Mouse (Mus musculus) CH12F3 (cell line): ENCODE measurements around the gene Aldh3b3.

Experiments used
- in situ Hi-C: fragments of 300-500 bp; cut with MboI; formaldehyde crosslinking; loops from 2 replicates; pipeline ENCODE4 v1.14.3; 2020; ENCODE audit warnings: low sequenced_read_pairs

Gene Aldh3b3

DNA sequence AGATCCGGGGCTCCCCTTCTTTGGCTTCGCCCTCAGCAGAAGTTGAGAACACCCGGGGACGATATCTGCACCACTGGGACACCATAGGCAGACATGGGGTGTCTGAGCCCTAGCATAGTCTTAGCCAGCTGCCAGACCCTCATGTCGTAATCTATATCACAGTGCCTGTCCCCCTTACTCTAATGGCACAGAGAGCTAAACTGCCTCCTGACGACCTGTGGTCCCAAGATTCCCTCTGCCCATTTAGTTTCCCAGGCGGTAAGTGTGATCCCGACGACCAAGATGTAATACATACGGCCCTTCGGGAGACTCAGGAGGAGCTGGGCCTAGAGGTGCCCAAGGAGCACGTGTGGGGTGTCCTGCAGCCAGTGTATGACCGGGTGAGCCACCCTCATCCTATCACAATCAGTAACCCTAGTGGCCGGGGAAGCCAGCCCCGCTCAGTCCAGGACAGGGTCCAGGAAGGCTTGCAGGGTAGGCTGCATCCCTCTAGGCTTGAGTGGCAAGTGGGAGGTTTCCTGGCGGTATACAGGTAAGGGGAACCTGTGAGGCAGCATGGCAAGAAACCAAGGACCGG is 42.6 kb downstream of the Aldh3b3 start:
- in situ Hi-C loops: no loop called here

DNA sequence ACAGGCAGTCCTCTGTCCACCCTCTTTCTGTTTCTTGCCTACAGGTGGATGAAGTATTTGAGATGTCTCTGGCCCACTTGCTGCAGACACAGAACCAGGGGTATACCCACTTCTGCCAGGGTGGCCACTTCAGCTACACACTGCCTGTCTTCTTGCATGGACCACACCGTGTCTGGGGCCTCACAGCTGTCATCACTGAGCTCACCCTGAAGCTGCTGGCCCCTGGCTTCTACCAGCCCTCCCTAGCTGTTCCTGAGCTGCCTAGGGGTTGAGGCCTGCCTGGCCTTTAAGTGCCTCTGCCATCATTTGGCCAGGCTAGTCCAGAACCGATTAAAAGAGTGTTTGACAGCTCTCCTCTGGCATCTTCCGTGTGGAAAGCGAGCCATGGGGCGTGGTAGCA is 43.3 kb downstream of the Aldh3b3 start:
- in situ Hi-C loops: no loop called here

DNA sequence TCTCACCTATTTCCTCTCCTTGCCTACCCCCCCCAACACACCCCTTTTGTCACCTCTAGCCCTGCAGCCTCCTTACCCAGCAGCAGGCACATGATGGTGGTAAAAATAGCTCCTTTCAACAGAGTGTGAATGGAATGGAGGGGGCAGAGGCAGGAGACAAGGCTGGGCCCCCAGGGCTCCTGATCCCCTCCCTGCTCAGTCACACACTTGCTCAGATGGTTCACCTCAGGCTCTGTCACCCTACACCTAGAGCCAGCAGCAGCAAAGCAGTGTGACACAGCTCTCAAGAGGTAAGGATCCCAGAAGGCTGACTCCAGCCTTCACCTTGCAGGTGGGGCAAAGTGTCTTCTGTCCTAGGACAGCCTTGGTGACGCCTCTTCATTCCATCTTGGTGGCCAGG is 44.7 kb downstream of the Aldh3b3 start, which contains the start of gene Doc2g:
TSS of gene Doc2g (plus strand) at position 202 of the 400 bp plus-strand sequence.
- in situ Hi-C loops: no loop called here

DNA sequence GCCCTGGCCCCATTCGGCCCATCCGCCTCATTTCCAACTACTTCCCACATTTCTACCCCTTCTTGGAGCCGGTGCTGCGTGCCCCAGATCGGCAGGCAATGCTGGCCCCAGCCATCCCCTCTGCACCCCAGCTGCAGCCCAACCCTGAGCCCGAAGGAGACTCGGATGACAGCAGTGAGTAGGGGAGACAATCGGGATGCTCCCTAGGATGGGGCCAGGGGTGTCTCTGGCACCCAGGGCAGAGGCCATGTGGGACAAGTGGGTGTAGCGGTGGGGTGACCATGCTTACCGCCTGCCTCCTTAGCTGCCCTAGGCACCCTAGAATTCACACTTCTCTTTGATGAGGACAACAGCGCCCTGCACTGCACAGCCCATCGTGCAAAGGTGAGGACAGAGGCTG is 45.2 kb downstream of the Aldh3b3 start:
- in situ Hi-C loops: no loop called here

DNA sequence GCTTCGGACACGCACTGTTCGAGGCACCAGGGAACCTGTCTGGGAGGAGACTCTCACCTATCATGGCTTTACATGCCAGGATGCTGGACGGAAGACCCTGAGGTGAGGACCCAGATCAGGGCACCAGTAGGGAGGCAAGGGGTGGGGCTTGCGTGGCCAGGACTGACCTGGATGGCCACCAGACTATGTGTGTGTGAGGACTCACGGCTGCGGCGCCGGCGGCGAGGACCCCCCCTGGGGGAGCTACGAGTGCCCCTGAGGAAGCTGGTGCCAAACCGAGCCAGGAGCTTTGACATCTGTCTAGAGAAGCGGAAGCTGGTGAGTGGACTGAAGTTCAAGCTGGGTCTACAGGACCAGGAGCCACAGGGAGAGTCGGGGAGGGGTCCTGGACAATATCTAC is 45.9 kb downstream of the Aldh3b3 start:
- in situ Hi-C loops: no loop called here

DNA sequence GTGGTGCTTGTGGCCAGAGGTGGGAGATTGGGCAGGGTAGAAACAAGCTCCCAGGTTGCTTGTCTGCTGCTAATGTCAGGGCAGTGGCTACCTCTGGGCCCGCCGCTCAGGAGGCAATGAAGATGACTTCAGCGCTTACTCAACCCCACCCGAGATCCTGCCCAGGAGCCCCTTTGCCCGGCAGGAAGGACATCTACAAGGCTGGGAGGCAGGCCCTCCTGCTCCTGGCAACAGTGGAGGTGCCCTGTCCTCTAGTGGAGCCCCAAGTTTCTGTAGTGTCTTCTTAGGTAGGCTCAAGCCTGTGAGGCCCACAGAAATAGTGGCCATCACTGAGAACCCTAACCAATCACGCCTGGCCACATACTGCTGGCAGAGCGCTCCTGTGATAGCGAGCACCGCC is 46.6 kb downstream of the Aldh3b3 start:
- in situ Hi-C loops: no loop called here

DNA sequence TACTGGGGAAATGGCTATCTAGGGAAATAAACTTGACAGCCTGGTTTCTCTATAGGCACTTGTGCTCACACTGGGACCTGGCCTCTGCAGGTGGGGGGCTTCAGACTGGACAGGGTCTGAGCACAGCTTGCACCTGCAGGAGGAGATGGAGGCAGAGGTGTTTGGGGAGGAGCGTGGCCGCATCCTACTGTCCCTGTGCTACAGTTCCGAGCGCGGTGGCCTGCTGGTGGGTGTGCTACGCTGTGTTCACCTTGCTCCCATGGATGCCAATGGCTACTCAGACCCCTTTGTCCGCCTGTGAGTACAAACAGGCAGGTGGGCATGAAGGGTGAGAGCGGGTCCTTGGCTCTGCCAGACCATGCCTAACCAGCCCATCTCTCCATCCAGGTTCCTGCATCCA is 47.5 kb downstream of the Aldh3b3 start:
- in situ Hi-C loops: no loop called here

DNA sequence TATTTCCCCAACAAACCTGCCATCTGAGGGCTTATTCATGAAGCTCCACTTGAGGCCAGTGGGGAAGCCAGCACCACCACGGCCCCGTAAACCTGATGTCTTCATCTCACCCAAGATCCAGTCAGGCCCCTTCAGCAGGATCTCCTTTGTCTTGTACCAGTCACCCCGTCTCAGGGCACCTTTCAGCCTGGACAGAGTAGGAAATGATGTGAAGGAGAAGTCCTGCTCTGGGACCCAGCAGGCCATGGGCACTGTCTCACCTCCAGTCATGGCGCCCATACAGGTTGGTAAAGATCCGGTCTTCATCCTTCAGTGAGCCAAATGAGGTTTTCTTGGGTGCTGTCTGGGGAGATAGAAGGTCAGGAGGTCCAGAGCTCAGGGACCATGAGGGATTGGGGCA is 52.6 kb downstream of the Aldh3b3 start:
- in situ Hi-C loops: no loop called here

DNA sequence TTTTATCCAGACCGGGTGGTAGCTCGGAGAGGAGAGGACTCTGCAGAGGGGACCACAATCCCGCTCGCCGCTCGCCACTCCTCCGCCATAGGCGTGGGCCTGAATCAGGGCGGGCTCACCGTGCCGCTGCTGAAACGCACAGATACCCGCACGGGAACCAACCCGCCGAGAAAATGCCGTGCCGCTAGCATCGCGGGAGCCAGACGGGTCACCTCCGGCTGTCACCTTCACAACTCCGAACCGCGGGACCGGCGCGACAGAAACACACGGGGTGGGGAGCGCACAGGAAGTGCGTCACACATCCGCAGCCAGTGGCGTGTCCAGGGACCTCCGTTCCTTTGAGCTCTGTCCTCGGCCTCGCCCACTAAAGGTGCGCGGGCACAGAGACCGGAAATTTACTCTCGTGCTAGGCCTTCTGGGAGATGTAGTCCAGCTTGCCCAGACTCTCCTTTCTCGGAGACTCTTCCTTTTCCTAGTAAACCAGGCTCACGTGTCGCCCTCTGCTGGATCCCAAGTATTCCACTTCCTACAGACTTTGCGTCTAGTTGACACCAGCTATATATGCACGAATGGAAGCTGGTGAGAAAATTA is 54.1 kb downstream of the Aldh3b3 start, which contains the start of gene Ndufv1:
TSS of gene Ndufv1 (minus strand) at position 375 of the 591 bp plus-strand sequence.
- in situ Hi-C loops: no loop called here

DNA sequence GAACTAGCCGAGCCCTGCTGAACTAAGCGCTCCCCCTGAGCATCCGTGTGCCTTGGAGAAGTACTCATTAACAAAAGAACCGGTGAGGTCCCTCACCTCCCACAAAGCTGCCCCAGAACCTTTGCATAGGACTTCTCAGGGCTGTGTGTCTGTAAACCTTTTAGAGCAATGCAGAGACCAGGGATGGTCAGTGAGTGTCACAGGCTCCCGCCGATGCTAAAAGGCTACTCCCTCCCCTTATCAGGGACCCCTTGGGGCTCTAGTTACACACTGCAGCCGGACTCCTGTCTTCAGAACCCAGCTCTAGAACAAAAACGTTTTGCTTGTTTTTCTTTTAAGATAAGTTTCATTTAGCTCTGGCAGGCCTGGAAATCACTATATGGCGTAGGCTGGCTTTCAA is 54.6 kb downstream of the Aldh3b3 start:
- in situ Hi-C loops: no loop called here

DNA sequence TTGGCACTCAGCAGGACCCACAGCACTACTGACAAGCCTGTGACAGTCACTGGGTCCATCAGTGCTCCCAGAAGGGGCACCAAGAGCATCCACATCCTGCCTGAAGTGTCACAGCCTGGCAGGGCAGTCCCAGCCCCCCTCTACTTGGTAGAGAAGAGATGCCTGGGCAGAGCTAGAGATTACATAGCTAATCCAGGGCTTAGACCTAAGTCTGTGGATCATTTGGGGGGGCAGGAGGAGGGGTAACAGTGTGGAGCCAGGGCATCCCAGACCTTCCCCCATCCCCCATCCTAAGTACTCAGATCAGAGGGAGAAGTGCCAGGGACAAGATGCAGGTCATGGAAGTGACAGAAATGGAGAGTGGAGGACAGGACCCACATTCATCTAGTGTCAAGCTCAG is 56.4 kb downstream of the Aldh3b3 start:
- in situ Hi-C loops: no loop called here

DNA sequence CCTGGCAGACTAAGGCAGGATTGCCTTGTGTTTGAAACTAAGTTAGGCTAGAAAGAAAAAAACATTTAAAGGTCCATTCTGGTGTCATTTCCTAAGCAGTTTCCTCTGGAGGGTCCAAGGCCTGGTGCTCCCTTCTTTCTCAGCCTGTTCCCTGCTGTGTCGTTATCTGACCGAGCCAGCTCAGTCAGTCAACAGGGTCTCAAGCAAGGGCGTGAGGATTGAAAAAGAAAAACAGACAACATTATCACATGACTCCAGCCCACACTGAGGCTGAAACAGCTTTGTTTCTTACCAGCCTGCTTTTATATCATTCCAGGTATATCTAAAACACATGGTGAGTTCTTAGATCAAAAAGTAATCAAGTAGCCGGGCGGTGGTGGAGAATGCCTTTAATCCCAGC is 57.2 kb downstream of the Aldh3b3 start:
- in situ Hi-C loops: no loop called here

DNA sequence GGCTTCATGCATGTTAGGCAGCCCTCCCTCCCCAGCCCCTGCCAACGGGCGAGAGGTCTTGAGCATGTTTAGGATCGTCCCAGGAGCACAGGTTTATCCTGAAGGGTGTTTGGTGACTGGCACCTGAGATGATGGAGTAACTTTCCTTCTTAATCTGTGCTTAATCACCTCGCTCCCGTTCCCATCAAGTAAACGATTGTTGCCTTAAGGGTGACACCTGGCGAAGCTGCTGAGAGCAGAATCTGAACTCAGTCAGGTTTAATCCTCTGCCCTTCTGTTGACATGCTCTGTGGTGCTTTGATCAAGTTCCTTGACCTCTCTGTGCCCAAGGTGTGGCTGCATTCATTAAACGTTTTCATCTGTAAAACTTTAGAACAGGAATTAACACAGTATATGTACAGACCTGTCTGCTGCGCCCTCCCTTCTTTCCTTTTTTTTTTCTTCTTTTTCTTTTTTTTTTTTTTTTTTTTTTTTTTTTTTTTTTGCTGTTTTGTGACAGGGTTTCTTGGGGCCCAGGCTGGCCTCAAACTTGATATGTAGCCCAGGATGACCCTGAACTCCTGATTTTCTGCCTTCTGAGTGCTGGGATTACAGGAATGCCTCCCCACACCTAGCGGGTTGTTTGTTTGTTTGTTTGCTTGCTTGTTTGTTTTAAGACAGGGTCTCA is 59.6 kb downstream of the Aldh3b3 start:
- in situ Hi-C loops: no loop called here

DNA sequence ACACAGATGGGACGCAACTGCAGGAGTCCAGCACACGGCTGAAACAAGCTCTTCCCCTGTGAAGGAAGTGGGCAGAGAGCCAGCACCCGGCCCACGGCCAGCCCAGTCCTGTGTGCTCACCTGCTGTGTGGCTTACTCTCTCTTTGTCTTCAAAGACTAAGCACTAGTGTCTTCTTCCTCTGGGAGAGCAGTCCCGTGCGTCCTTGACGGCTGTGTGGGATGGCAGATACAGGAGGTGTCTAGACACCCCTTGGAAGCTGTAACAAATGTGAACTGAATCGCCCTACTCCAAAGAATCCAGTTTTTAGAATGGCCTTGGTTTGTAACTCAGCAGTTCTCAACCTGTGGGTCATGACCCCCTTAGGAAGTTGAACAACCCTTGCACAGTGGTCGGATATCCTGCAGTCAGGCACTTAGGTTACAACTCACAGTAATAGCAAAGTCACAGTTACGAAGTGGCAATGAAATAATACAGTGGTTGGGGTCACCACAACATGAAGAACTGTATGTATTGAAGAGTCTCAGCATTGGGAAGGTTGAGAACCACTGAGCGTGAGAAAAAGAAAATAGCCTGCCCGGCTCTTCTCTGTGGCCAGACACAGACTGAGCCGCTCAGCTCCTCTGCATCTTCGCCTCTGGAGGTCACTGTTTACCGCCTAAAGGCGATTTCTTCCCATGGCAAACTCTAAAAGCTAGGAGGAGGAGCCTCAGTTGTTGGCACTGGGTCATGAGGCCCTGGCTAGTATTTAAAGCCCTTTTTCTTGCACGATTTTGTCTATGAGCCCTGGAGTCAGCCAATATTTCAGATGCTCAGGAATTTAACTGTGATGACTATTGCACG is 60.5 kb downstream of the Aldh3b3 start:
- in situ Hi-C loops: no loop called here
